Comparison of ENCODE assay signal across 7 mouse cellular contexts in the genomic region with DNA sequence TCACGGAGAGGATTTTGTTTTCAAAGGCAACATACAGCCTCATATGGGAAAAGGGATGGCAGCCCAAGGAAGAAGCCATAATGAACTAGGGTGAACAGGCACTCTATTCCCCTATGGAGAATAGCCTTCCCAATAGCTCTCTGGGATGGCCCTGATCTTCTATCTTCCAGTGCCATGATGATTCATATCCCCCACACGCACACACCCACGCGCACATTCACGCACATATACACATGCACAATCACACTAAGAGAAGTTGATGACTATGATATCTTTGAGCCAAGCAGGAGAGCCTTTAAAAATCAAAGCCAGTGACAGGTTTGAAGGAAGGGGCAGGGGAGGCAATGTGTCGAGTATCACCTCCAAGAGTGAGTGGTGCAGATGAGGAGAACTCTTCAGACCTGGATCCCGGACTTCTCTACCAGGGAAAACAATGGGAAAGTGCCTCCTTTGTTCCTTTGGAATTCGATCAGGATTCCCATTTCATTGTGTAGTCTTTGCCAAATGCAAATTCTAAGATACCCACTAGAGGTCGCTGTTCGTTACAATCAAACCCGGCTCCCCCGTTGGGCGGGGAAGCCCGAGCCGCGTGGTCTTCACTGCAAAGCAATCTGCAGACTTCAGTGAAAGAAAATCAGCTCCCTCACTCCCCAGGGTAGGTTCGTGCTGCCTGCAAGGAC.
DNase-seq lines count a peak whose midpoint lies in the region; ATAC-seq and TF ChIP-seq lines count a peak whose summit lies in the region.

No protein-coding gene starts in this region.

- peak; percentile 81 for TF ChIP-seq CTCF in small intestine, adult 2 months (IDR thresholded peaks at IDR 0.05; ENCODE audit: extremely low read depth, insufficient read length, insufficient replicate concordance, low read depth, low read length)

- no peak for TF ChIP-seq POLR2A in small intestine, adult 2 months (IDR thresholded peaks at IDR 0.05; ENCODE audit: low read depth, low read length)

- H3K4me2 ChIP-seq in midbrain, embryonic 12.5 days (replicated peaks): peak overlapping the region; percentile 31

- no peak overlapping the region for H3K4me3 ChIP-seq in midbrain, embryonic 12.5 days
- no peak overlapping the region for H3K4me3 ChIP-seq in small intestine, adult 2 months (ENCODE audit: low read depth, low read length)

- no peaks in the 10 kb centered on the region for H3K36me3 ChIP-seq in midbrain, embryonic 12.5 days
- H3K36me3 ChIP-seq in small intestine, adult 2 months (ENCODE audit: control insufficient read depth, insufficient read depth, low read length): no peaks in the 10 kb centered on the region

- intact Hi-C loops in left cerebral cortex, postnatal 4 days (cut with DNase I): loop anchor here (2.0 to 10.0 kb wide), 2 partner anchors 135 to 281 kb away; no protein-coding TSS in a partner anchor

- peak; percentile 59 to 82 for DNase-seq in adrenal gland, adult 18-20 months (ENCODE audit: low spot score in 2 of 2)
- peak; percentile 94 for DNase-seq in embryo, embryonic 11 days
- DNase-seq in heart, adult 11 months: peak; percentile 95
- DNase-seq in kidney, adult 11 months: peak; percentile 26
- DNase-seq in left cerebral cortex, postnatal 4 days: peak; percentile 86

- no peaks in the 10 kb centered on the region; the same call in 1 of the 2 replicates for H3K27me3 ChIP-seq in midbrain, embryonic 12.5 days
- no peaks in the 10 kb centered on the region for H3K27me3 ChIP-seq in small intestine, adult 2 months (ENCODE audit: control insufficient read depth, insufficient read depth, low read length)

- H3K9me3 ChIP-seq in midbrain, embryonic 12.5 days: no peaks in the 10 kb centered on the region

- peaks cover 7% of the 10 kb centered on the region for H3K4me1 ChIP-seq in midbrain, embryonic 12.5 days
- no peaks in the 10 kb centered on the region for H3K4me1 ChIP-seq in small intestine, adult 2 months (ENCODE audit: control insufficient read depth, insufficient read depth, insufficient read length, low read length)

- H3K9ac ChIP-seq in midbrain, embryonic 12.5 days (replicated peaks): peak overlapping the region; percentile 11; the same call in 1 of the 2 replicates

- H3K27ac ChIP-seq in midbrain, embryonic 12.5 days (replicated peaks): no peak overlapping the region
- no peak overlapping the region for H3K27ac ChIP-seq in small intestine, adult 2 months (ENCODE audit: insufficient read depth, low read depth, low read length)

- peak; percentile 82 for ATAC-seq in midbrain, embryonic 12.5 days (ENCODE audit: low FRiP score, low read depth)

- 19% methylated on average over 17 of the region's 17 CpGs for WGBS in midbrain, embryonic 12.5 days
- 17% methylated on average over 17 of the region's 17 CpGs for WGBS in small intestine, adult 2 months

Comparison
In these comparisons a context has a peak if more than half of its experiments do, and no peak if none do; other contexts are left out.
1. DNase-seq: peak in every context shown above with its lines; median percentile 95 in heart, adult 11 months; 94 in embryo, embryonic 11 days; 86 in left cerebral cortex, postnatal 4 days; 70 in adrenal gland, adult 18-20 months; 26 in kidney, adult 11 months.